In the genomic region with DNA sequence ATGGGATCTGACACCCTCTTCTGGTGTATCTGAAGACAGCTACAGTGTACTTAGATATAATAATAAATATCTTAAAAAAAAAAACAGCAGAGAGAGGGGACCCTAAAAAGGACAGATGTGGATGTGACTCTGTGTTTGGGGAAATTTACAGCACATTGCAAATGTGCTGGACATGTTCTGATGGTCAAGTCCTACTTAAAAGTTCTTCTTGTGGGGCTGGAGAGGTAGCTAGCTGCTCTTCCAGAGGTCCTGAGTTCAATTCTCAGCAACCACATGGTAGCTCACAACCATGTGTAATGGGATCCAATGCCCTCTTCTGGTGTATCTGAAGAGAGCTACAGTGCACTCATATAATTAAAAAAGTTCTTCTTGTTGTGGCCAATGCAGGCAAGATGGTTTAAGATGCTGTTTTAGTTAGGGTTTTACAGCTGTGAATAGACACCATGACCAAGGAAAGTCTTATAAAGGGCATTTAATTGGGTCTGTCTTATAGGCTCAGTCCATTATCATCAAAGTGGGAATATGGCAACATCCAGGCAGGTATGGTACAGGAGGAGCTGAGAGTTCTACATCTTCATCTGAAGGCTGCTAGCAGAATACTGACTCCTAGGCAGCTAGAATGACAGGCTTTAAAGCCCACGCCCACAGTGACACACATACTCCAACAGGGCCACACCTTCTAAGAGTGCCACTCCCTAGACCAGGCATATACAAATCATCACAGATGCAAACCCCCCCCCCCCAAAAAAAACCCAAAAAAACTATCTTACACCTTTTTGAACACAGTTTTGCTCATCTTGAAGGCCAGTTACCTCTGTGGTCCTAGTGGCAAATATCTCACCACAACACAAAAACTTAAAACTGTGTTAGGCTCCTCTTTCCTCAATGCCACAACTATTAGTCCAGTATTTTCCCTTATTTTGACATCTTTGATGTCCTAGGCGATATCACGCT, we compare ENCODE assay signal across 26 mouse cellular contexts.
"Had no signal": no experiment of that assay in that cellular context is flagged by ENCODE, and none has a peak within 500 bp of the region (broad histone marks: within the 10 kb centered on the region; RNA-seq: fewer than 3 reads in every experiment).

No protein-coding gene starts in this region.

- H3K9ac ChIP-seq: heart, embryonic 13.5 days; heart, embryonic 15.5 days; hindbrain, embryonic 12.5 days; hindbrain, embryonic 14.5 days; intestine, embryonic 15.5 days; limb, embryonic 13.5 days; limb, embryonic 15.5 days; liver, embryonic 12.5 days had no signal

- H3K4me1 ChIP-seq: heart, embryonic 13.5 days; heart, embryonic 15.5 days; hindbrain, embryonic 10.5 days; hindbrain, embryonic 12.5 days; intestine, embryonic 15.5 days; limb, embryonic 15.5 days; liver, embryonic 12.5 days had no signal

- ATAC-seq: hindbrain, embryonic 16.5 days; inflammation-experienced regulatory T-cells, adult 6 months; intestine, postnatal 0 days; liver, embryonic 12.5 days had no signal

- DNase-seq: gastrocnemius, adult 2 months; gastrocnemius, postnatal 10 days; gastrocnemius, postnatal 25 days; heart, adult 2 months; heart, postnatal 14 days; heart, postnatal 4 days; kidney, adult 18-20 months; kidney, adult 8-10 months; kidney, postnatal 10 days; kidney, postnatal 25 days; kidney, postnatal 4 days; left cerebral cortex, postnatal 4 days had no signal

- H3K27ac ChIP-seq: gastrocnemius, adult 2 months; heart, adult 2 months; heart, embryonic 13.5 days; heart, embryonic 15.5 days; hindbrain, embryonic 10.5 days; hindbrain, embryonic 12.5 days; hindbrain, embryonic 14.5 days; intestine, embryonic 15.5 days; layer of hippocampus, adult 2 months; limb, embryonic 13.5 days; limb, embryonic 15.5 days; liver, embryonic 12.5 days had no signal

- H3K27me3 ChIP-seq: heart, embryonic 13.5 days; heart, embryonic 15.5 days; hindbrain, embryonic 12.5 days; intestine, embryonic 15.5 days; limb, embryonic 13.5 days; limb, embryonic 15.5 days; liver, embryonic 12.5 days had no signal

- H3K36me3 ChIP-seq: heart, embryonic 13.5 days; heart, embryonic 15.5 days; hindbrain, embryonic 10.5 days; hindbrain, embryonic 12.5 days; intestine, embryonic 15.5 days; limb, embryonic 13.5 days; limb, embryonic 15.5 days; liver, embryonic 12.5 days had no signal

- H3K4me3 ChIP-seq: gastrocnemius, adult 2 months; heart, adult 2 months; heart, embryonic 13.5 days; heart, embryonic 15.5 days; hindbrain, embryonic 10.5 days; hindbrain, embryonic 12.5 days; intestine, embryonic 15.5 days; layer of hippocampus, adult 2 months; limb, embryonic 13.5 days; limb, embryonic 15.5 days; liver, embryonic 12.5 days had no signal

- H3K4me2 ChIP-seq: heart, embryonic 11.5 days; heart, embryonic 13.5 days; heart, embryonic 15.5 days; hindbrain, embryonic 12.5 days; hindbrain, embryonic 14.5 days; intestine, embryonic 15.5 days; limb, embryonic 13.5 days; limb, embryonic 15.5 days; liver, embryonic 12.5 days had no signal

- H3K9me3 ChIP-seq: heart, embryonic 15.5 days; intestine, embryonic 15.5 days; limb, embryonic 13.5 days; limb, embryonic 15.5 days; liver, embryonic 12.5 days had no signal
